Mouse (Mus musculus) NIH3T3 (cell line): ENCODE measurements around the gene Slc6a2.
A peak's percentile ranks its signal among the peaks of the same experiment; 100 is the strongest.

Experiments
- DNase-seq: peaks from one replicate; pipeline ENCODE4 v3.0.0-alpha.2; 2012; ENCODE audit warnings: low read depth

Slc6a2 gene

GRCm38 (mm10) chr8:92959779-92960178 is at the start of gene Slc6a2:
TSS of gene Slc6a2 (plus strand) at chr8:92960079.
- no peak for DNase-seq

- DNase-seq: no peak
Measured at GRCm38 (mm10) chr8:92911477-92911876, 48.4 kb upstream of the Slc6a2 start.

- DNase-seq: peak; percentile 40
Measured at GRCm38 (mm10) chr8:92913396-92913795, 46.5 kb upstream of the Slc6a2 start.

GRCm38 (mm10) chr8:92916082-92916481 is 43.8 kb upstream of the Slc6a2 start:
- DNase-seq: no peak

- DNase-seq: no peak
Measured at GRCm38 (mm10) chr8:92921768-92922167, 38.1 kb upstream of the Slc6a2 start.

- DNase-seq: no peak
Measured at GRCm38 (mm10) chr8:92928986-92929385, 30.9 kb upstream of the Slc6a2 start.

- peak; percentile 41 for DNase-seq
Measured at GRCm38 (mm10) chr8:92938056-92938455, 21.8 kb upstream of the Slc6a2 start.

GRCm38 (mm10) chr8:92949071-92949470 is 10.8 kb upstream of the Slc6a2 start:
- DNase-seq: no peak

- no peak for DNase-seq
Measured at GRCm38 (mm10) chr8:92950639-92951371, 9.1 kb upstream of the Slc6a2 start.

- DNase-seq: no peak
Measured at GRCm38 (mm10) chr8:92954044-92954443, 5.8 kb upstream of the Slc6a2 start.

- DNase-seq: no peak
Measured at GRCm38 (mm10) chr8:92960451-92960911, 602 bp downstream of the Slc6a2 start.

- DNase-seq: no peak
Measured at GRCm38 (mm10) chr8:92961088-92961487, 1.2 kb downstream of the Slc6a2 start.

GRCm38 (mm10) chr8:92964556-92964955 is 4.7 kb downstream of the Slc6a2 start:
- no peak for DNase-seq

- peak; percentile 72 for DNase-seq
Measured at GRCm38 (mm10) chr8:92972949-92973348, 13.1 kb downstream of the Slc6a2 start.

GRCm38 (mm10) chr8:92976656-92977055 is 16.8 kb downstream of the Slc6a2 start:
- DNase-seq: peak; percentile 67

- no peak for DNase-seq
Measured at GRCm38 (mm10) chr8:92982491-92982890, 22.6 kb downstream of the Slc6a2 start.

GRCm38 (mm10) chr8:92984376-92984775 is 24.5 kb downstream of the Slc6a2 start:
- DNase-seq: peak; percentile 79

- peak; percentile 81 for DNase-seq
Measured at GRCm38 (mm10) chr8:92996840-92997239, 37.0 kb downstream of the Slc6a2 start.

- peak; percentile 88 for DNase-seq
Measured at GRCm38 (mm10) chr8:92998600-92998999, 38.7 kb downstream of the Slc6a2 start.

GRCm38 (mm10) chr8:93010286-93010685 is 50.4 kb downstream of the Slc6a2 start:
- peak; percentile 88 for DNase-seq

GRCm38 (mm10) chr8:93011439-93011838 is 51.6 kb downstream of the Slc6a2 start:
- DNase-seq: peak; percentile 76

- DNase-seq: peak; percentile 16
Measured at GRCm38 (mm10) chr8:93012226-93012625, 52.3 kb downstream of the Slc6a2 start.

GRCm38 (mm10) chr8:93014300-93014699 is 54.4 kb downstream of the Slc6a2 start:
- no peak for DNase-seq

- DNase-seq: no peak
Measured at GRCm38 (mm10) chr8:93021738-93022137, 61.9 kb downstream of the Slc6a2 start.
